Mouse (Mus musculus): ENCODE data around the gene Wipf2.

Gene Wipf2

GRCm38 (mm10) chr11:98947969-98948569 lies 84.6 kb downstream of the Wipf2 start:
- no peak for DNase-seq

- DNase-seq, result no peak
Observed at GRCm38 (mm10) chr11:98949242-98949957, 86.0 kb downstream of the Wipf2 start.

GRCm38 (mm10) chr11:98949958-98950460 lies 86.6 kb downstream of the Wipf2 start:
- DNase-seq, result no peak

GRCm38 (mm10) chr11:98950484-98950883 lies 87.0 kb downstream of the Wipf2 start:
- no peak for DNase-seq

GRCm38 (mm10) chr11:98951026-98951906 lies 87.8 kb downstream of the Wipf2 start:
- no peak for DNase-seq

GRCm38 (mm10) chr11:98952111-98952510 lies 88.7 kb downstream of the Wipf2 start:
- no peak for DNase-seq

- no peak for DNase-seq
Observed at GRCm38 (mm10) chr11:98952736-98953135, 89.3 kb downstream of the Wipf2 start.

- no peak for DNase-seq
Observed at GRCm38 (mm10) chr11:98953361-98953760, 89.9 kb downstream of the Wipf2 start.

- no peak for DNase-seq
Observed at GRCm38 (mm10) chr11:98953835-98954320, 90.4 kb downstream of the Wipf2 start.

- peak; percentile 77 for DNase-seq
Observed at GRCm38 (mm10) chr11:98954373-98954772, 90.9 kb downstream of the Wipf2 start.
